Mouse (Mus musculus) lung, adult 2 months (tissue): Measurements from ENCODE around the gene Taok3. TPM values are rescaled to one million over a fixed set of nuclear protein-coding genes. Genes with fewer than 3 reads are reported as not detected.
A peak's percentile ranks its signal among the peaks of the same experiment; 100 is the strongest.

Experiments
- DNase-seq: peaks from one replicate; pipeline ENCODE4 v3.0.0; 2022
- H3K4me1 ChIP-seq: fragments of 200-500 bp; 2 replicates; pipeline ENCODE4 v1.6.1; 2011; ENCODE audit warnings: low read length; ENCODE audit not compliant: control insufficient read depth, insufficient read depth
- H3K4me3 ChIP-seq: fragments of 200-500 bp; replicated peaks from 2 replicates; pipeline ENCODE3; 2011; ENCODE audit warnings: low read depth, mild to moderate bottlenecking, control low read depth, low read length; ENCODE audit errors: extremely low read depth
- CTCF ChIP-seq: fragments of 200-500 bp; IDR thresholded peaks from 2 replicates; pipeline ENCODE4 v1.5.1; 2011; ENCODE audit warnings: mild to moderate bottlenecking, low read length, control low read depth; ENCODE audit not compliant: insufficient read depth
- POLR2A ChIP-seq: fragments of 200-500 bp; IDR thresholded peaks from 2 replicates; pipeline ENCODE4 v1.6.1; 2011; ENCODE audit warnings: low read depth, mild to moderate bottlenecking, control low read depth, low read length, borderline replicate concordance; ENCODE audit errors: extremely low read depth
- WGBS: fragments of 180-500 bp; shearing (Covaris S2); methylation state at CpG from one replicate; pipeline ENCODE4 v1.1.7; 2018; 5-methylcytosine and 5-hydroxymethylcytosine counted together
- polyA plus RNA-seq: library from polyadenylated mRNA; depleted of rRNA; stranded (reverse); fragments of >200 nt; gene quantifications from 2 replicates; pipeline ENCODE4 v1.2.3, GENCODE M21; 2012

The Taok3 gene
- polyA plus RNA-seq, 1 experiment, result 40.5 TPM

DNA sequence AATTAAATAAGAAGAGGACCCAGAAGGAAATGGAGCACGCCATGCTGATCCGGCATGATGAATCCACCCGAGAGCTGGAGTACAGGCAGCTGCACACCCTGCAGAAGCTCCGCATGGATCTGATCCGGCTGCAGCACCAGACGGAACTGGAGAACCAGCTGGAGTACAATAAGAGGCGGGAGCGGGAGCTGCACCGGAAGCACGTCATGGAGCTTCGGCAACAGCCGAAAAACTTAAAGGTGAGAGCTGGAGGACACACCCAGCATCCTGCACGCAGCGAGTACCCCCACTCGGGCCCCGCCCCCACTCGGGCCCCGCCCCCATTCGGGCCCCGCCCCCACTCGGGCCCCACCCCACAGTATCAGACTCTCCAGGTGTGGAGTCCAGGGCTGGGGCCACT lies 143.6 kb downstream of the Taok3 start:
- no peak for TF ChIP-seq CTCF
- no peak for TF ChIP-seq POLR2A
- 90% methylated on average over 21 of the region's 21 CpGs for WGBS
- Histone ChIP-seq H3K4me1 (no peaks in the 10 kb centered on the region), H3K4me3 (no peak overlapping the region)
- no peak for DNase-seq

DNA sequence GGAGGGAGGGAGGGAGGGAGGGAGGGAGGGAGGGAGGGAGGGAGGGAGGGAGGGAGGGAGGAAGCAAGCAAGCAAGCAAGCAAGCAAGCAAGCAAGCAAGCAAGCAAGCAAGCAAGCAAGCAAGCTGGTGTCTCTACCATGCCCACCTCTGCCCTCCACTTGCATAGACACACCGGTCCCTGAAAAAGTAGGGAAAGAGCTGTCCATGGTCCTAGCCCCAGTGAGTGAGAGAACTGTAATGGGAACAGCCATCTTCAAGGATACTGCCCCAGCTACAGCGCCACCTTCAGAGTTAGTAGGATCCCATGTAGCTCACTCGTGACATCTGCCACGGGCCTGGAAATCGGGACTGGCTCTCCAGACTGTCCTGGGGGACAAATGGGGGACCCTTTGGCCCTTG lies 144.8 kb downstream of the Taok3 start:
- no peaks in the 10 kb centered on the region for H3K4me1 ChIP-seq
- DNase-seq, result no peak
- TF ChIP-seq POLR2A (no peak), CTCF (no peak)
- no peak overlapping the region for H3K4me3 ChIP-seq
- 50% methylated on average over 5 of the region's 5 CpGs for WGBS

- no peaks in the 10 kb centered on the region for H3K4me1 ChIP-seq
- 56% methylated on average over 14 of the region's 14 CpGs for WGBS
- no peak for DNase-seq
- TF ChIP-seq POLR2A, result no peak
- TF ChIP-seq CTCF, result no peak
- H3K4me3 ChIP-seq, result no peak overlapping the region
Measured at GRCm38 (mm10) chr5:117267913-117268312, 148.0 kb downstream of the Taok3 start.

- no peaks in the 10 kb centered on the region for H3K4me1 ChIP-seq
- TF ChIP-seq CTCF (no peak), POLR2A (0 out of 2 replicates have a peak, but pooled peaks have one; percentile 9)
- no peak overlapping the region for H3K4me3 ChIP-seq
- no peak for DNase-seq
- 64% methylated on average over 5 of the region's 5 CpGs for WGBS
Measured at GRCm38 (mm10) chr5:117268749-117269148, 148.8 kb downstream of the Taok3 start.

DNA sequence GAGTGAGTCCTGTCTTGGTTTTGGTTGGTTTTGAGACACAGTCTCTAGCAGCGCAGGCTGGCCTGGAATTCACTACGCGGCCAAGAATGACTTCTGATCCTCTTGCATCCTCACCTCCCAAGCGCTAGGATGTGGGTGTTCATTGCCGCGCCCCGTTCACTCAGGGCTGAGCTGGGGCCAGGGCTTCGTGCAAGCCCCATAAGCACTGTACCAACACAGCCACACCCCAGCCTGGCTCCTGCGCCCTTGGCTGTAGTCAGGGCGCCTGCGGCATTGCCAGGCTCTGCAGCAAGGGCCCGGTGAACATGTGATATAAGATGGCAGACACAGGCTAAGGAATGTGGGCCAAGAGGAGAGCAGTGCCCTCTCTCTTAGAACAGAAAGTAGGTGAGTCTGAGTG lies 149.5 kb downstream of the Taok3 start:
- no peak overlapping the region for H3K4me3 ChIP-seq
- 91% methylated on average over 12 of the region's 12 CpGs for WGBS
- no peak for DNase-seq
- no peak for TF ChIP-seq CTCF
- no peak for TF ChIP-seq POLR2A
- H3K4me1 ChIP-seq, result no peaks in the 10 kb centered on the region

DNA sequence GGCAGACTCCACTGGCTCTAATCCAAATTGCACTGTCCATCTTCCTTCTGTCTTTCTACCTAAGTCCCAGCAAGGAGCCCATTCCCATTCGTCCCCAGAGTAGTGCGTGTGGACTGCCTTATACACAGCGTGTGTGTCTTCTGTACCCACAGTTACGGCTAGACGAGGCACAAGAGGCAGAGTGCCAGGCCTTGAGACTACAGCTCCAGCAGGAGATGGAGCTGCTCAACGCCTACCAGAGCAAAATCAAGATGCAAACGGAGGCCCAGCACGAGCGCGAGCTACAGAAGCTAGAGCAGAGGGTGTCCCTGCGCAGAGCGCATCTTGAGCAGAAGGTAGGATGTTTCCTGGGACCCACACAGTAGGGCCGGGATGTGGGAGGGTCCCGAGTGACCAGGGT lies 152.0 kb downstream of the Taok3 start:
- 91% methylated on average over 14 of the region's 14 CpGs for WGBS
- no peaks in the 10 kb centered on the region for H3K4me1 ChIP-seq
- no peak overlapping the region for H3K4me3 ChIP-seq
- DNase-seq, result no peak
- no peak for TF ChIP-seq CTCF
- no peak for TF ChIP-seq POLR2A

GRCm38 (mm10) chr5:117274817-117275216 lies 154.9 kb downstream of the Taok3 start:
- TF ChIP-seq CTCF, result no peak
- WGBS, result 58% methylated on average over 5 of the region's 5 CpGs
- Histone ChIP-seq H3K4me1 (0 out of 2 replicates have a peak, but pooled peaks cover 2% of the 10 kb centered on the region), H3K4me3 (no peak overlapping the region)
- DNase-seq, result no peak

GRCm38 (mm10) chr5:117277784-117278183 lies 157.9 kb downstream of the Taok3 start:
- WGBS, result 98% methylated on average over 6 of the region's 6 CpGs
- no peak overlapping the region for H3K4me3 ChIP-seq
- H3K4me1 ChIP-seq, result 0 out of 2 replicates have a peak, but pooled peaks cover 2% of the 10 kb centered on the region
- DNase-seq, result no peak
- TF ChIP-seq CTCF (no peak), POLR2A (no peak)

- DNase-seq, result peak; percentile 62
- TF ChIP-seq POLR2A (no peak), CTCF (no peak)
- WGBS, result 71% methylated on average over 15 of the region's 15 CpGs
- H3K4me1 ChIP-seq, result 0 out of 2 replicates have a peak, but pooled peaks cover 2% of the 10 kb centered on the region
- H3K4me3 ChIP-seq, result no peak overlapping the region
Measured at GRCm38 (mm10) chr5:117278809-117279668, 159.1 kb downstream of the Taok3 start.

DNA sequence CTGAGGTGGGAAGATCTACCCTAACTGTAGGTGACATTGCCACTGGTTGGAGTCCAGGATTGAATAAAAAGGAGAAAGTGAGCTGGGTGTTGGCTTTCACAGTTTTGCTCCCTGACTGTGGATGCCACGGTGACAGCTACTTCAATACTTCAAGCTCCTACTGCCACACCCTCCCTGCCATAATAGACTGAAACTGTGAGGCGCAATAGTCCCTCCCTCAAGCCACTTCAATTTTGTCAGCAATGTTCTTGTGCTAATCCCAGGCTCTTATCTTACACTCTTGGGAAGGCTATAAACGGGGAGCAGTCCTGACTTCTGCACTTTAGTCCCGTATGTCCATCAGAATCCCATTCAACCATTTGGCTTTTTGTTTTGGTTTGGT lies 159.7 kb downstream of the Taok3 start:
- DNase-seq, result no peak
- H3K4me3 ChIP-seq, result no peak overlapping the region
- WGBS, result 57% methylated on average over 4 of the region's 4 CpGs
- 0 out of 2 replicates have a peak, but pooled peaks cover 2% of the 10 kb centered on the region for H3K4me1 ChIP-seq
- TF ChIP-seq POLR2A, result no peak
- no peak for TF ChIP-seq CTCF
